Mouse (Mus musculus) midbrain, embryonic 11.5 days (tissue): ENCODE data around the gene Vmn2r25. TPM values are rescaled to one million over a fixed set of nuclear protein-coding genes. Genes with fewer than 3 reads are reported as not detected.
"Not testable (repeated sequence)": the region's sequence is repeated elsewhere in the genome, so short reads cannot be mapped to it uniquely, and the experiment has no call there.

Source experiments
- ATAC-seq: fragments of 200-750 bp; cut with Nextera tagmentation; 2 replicates; pipeline ENCODE4 v1.8.0; 2017; ENCODE audit warnings: moderate TSS enrichment, moderate library complexity; ENCODE audit not compliant: low FRiP score
- DNase-seq: peaks from one replicate; pipeline ENCODE4 v3.0.0; 2015; ENCODE audit warnings: low spot score; ENCODE audit errors: missing footprints
- H3K27ac ChIP-seq: fragments of 300-500 bp; sonication (generic); 2 replicates; pipeline ENCODE4 v1.5.1; 2014; ENCODE audit warnings: low read depth, low read length
- H3K27me3 ChIP-seq: fragments of 300-500 bp; sonication (generic); 2 replicates; pipeline ENCODE4 v1.6.1; 2014; ENCODE audit warnings: mild to moderate bottlenecking, low read length, moderate library complexity, mixed read lengths; ENCODE audit not compliant: control insufficient read depth, insufficient read depth
- H3K36me3 ChIP-seq: fragments of 300-500 bp; sonication (generic); 2 replicates; pipeline ENCODE4 v1.6.1; 2014; ENCODE audit warnings: mild to moderate bottlenecking, low read length, moderate library complexity, mixed read lengths; ENCODE audit not compliant: control insufficient read depth, insufficient read depth
- H3K4me1 ChIP-seq: fragments of 300-500 bp; sonication (generic); 2 replicates; pipeline ENCODE4 v1.6.1; 2014; ENCODE audit warnings: low read length; ENCODE audit not compliant: control insufficient read depth, insufficient read depth
- H3K4me2 ChIP-seq: fragments of 300-500 bp; sonication (generic); 2 replicates; pipeline ENCODE4 v1.6.1; 2014; ENCODE audit warnings: mild to moderate bottlenecking, moderate library complexity
- H3K4me3 ChIP-seq: fragments of 300-500 bp; sonication (generic); 2 replicates; pipeline ENCODE4 v1.5.1; 2014; ENCODE audit warnings: low read depth, low read length
- H3K9ac ChIP-seq: fragments of 300-500 bp; sonication (generic); 2 replicates; pipeline ENCODE4 v1.6.1; 2014; ENCODE audit warnings: low read length
- H3K9me3 ChIP-seq: fragments of 300-500 bp; sonication (generic); 2 replicates; pipeline ENCODE4 v1.6.1; 2016; ENCODE audit warnings: low read length; ENCODE audit not compliant: control insufficient read depth
- WGBS: fragments of 180-500 bp; shearing (Covaris S2); extraction: QIAGEN DNeasy Blood & Tissue Kit; methylation state at CpG from one replicate; pipeline ENCODE4 v1.1.7; 2014; 5-methylcytosine and 5-hydroxymethylcytosine counted together
- polyA plus RNA-seq: library from polyadenylated mRNA; unstranded; fragments of >200 nt; fragmentation: Nextera tagmentation; extraction: Ambion mirVana; gene quantifications from 2 replicates; pipeline ENCODE4 v1.2.1, GENCODE M21; 2014

The Vmn2r25 gene
- polyA plus RNA-seq = not detected in 2 replicates

- not testable (repeated sequence) for H3K27me3 ChIP-seq, DNase-seq, H3K9ac ChIP-seq, H3K4me1 ChIP-seq, H3K27ac ChIP-seq, H3K9me3 ChIP-seq, H3K4me3 ChIP-seq, H3K36me3 ChIP-seq, H3K4me2 ChIP-seq, ATAC-seq
- 54% methylated on average over 1 of the region's 2 CpGs for WGBS
These were observed at the start of gene Vmn2r25 for GRCm38 (mm10) chr6:123853363-123853762. Gene Vmn2r25 (minus strand): TSS chr6:123853463.

GRCm38 (mm10) chr6:123819951-123820350 is 33.3 kb downstream of the Vmn2r25 start:
- Histone ChIP-seq H3K27me3 (no peaks in the 10 kb centered on the region), H3K9ac (no peak overlapping the region), H3K27ac (no peak overlapping the region), H3K4me3 (no peak overlapping the region), H3K36me3 (no peaks in the 10 kb centered on the region), H3K4me2 (no peak overlapping the region), H3K4me1 (no peaks in the 10 kb centered on the region), H3K9me3 (no peaks in the 10 kb centered on the region)
- ATAC-seq (no peak), DNase-seq (no peak)
- 86% methylated on average over 8 of the region's 8 CpGs for WGBS

GRCm38 (mm10) chr6:123810291-123810690 is 43.0 kb downstream of the Vmn2r25 start:
- H3K4me2 ChIP-seq, ATAC-seq: not testable (repeated sequence)

GRCm38 (mm10) chr6:123793746-123794145 is 59.5 kb downstream of the Vmn2r25 start:
- Histone ChIP-seq H3K27ac (no peak overlapping the region), H3K4me1 (no peaks in the 10 kb centered on the region), H3K4me3 (no peak overlapping the region), H3K9me3 (no peaks in the 10 kb centered on the region), H3K36me3 (no peaks in the 10 kb centered on the region), H3K9ac (no peak overlapping the region), H3K4me2 (no peak overlapping the region), H3K27me3 (no peaks in the 10 kb centered on the region)
- ATAC-seq (no peak), DNase-seq (no peak)
- WGBS = 35% methylated on average over 9 of the region's 9 CpGs

More at GRCm38 (mm10) chr6:123810291-123810690, 43.0 kb downstream of the Vmn2r25 start:
- not testable (repeated sequence) for H3K27ac ChIP-seq, DNase-seq, H3K9ac ChIP-seq, H3K9me3 ChIP-seq, H3K4me1 ChIP-seq, H3K27me3 ChIP-seq, H3K4me3 ChIP-seq, H3K36me3 ChIP-seq

GRCm38 (mm10) chr6:123784857-123785256 is 68.4 kb downstream of the Vmn2r25 start:
- WGBS = 72% methylated on average over 2 of the region's 2 CpGs

GRCm38 (mm10) chr6:123778579-123778978 is 74.7 kb downstream of the Vmn2r25 start, which contains the start of gene Vmn2r24:
Gene Vmn2r24 (plus strand): TSS chr6:123778879.
- no peak for ATAC-seq
- Histone ChIP-seq H3K4me2 (no peak within 1 kb of the TSS), H3K27ac (no peak within 1 kb of the TSS), H3K9ac (no peak within 1 kb of the TSS), H3K36me3 (no peaks in the 10 kb centered on the region), H3K9me3 (no peaks in the 10 kb centered on the region), H3K4me3 (no peak within 1 kb of the TSS), H3K4me1 (no peaks in the 10 kb centered on the region), H3K27me3 (no peaks in the 10 kb centered on the region)
- WGBS = 71% methylated on average over 1 of the region's 1 CpGs
- no peak for DNase-seq

More at GRCm38 (mm10) chr6:123784857-123785256, 68.4 kb downstream of the Vmn2r25 start:
- no peaks in the 10 kb centered on the region for H3K36me3 ChIP-seq
- no peak overlapping the region for H3K9ac ChIP-seq
- no peak for ATAC-seq
- H3K4me3 ChIP-seq = no peak overlapping the region
- no peaks in the 10 kb centered on the region for H3K9me3 ChIP-seq
- H3K4me2 ChIP-seq = no peak overlapping the region
- H3K27me3 ChIP-seq = no peaks in the 10 kb centered on the region
- H3K4me1 ChIP-seq = no peaks in the 10 kb centered on the region
- H3K27ac ChIP-seq = no peak overlapping the region
- DNase-seq = no peak

Other genes with a start within 250 kb of the Vmn2r25 start
- gene Vmn2r22, start 202.7 kb downstream of the Vmn2r25 start, polyA plus RNA-seq = not detected in 2 replicates
- not detected in 2 replicates for gene Vmn2r23, start 150.8 kb downstream of the Vmn2r25 start, polyA plus RNA-seq
- gene Vmn2r24, start 74.6 kb downstream of the Vmn2r25 start, polyA plus RNA-seq = not detected in 2 replicates
- not detected in 2 replicates for gene Vmn2r26, start 171.1 kb upstream of the Vmn2r25 start, polyA plus RNA-seq